Comparison of ENCODE assay signal across 8 mouse cellular contexts in genomic region chr19:6980381-6981093, GRCm38 (mm10). TPM values are rescaled to one million over a fixed set of nuclear protein-coding genes. Genes with fewer than 3 reads are reported as not detected.
DNase-seq lines count a peak whose midpoint lies in the region; ATAC-seq and TF ChIP-seq lines count a peak whose summit lies in the region.

TSS of gene Fkbp2 (minus strand) at chr19:6980501.

- H3K27ac ChIP-seq in bone marrow macrophage, adult 2 months (ENCODE audit: insufficient read depth, low read depth, low read length): peak within 1 kb of the TSS; percentile 81
- peak within 1 kb of the TSS; percentile 64 for H3K27ac ChIP-seq in embryonic fibroblast, embryonic 13.5 days (ENCODE audit: insufficient read depth, low read length)
- H3K27ac ChIP-seq in kidney, embryonic 14.5 days (ENCODE audit: low read depth, low read length): peak within 1 kb of the TSS; percentile 93
- peak within 1 kb of the TSS; percentile 95 for H3K27ac ChIP-seq in limb, embryonic 15.5 days

- no peaks in the 10 kb centered on the region for H3K27me3 ChIP-seq in kidney, embryonic 14.5 days (ENCODE audit: control insufficient read depth, insufficient read depth, low read length)
- no peaks in the 10 kb centered on the region for H3K27me3 ChIP-seq in limb, embryonic 15.5 days

- peak within 1 kb of the TSS; percentile 86 for H3K9ac ChIP-seq in kidney, embryonic 14.5 days (ENCODE audit: low read depth, low read length)
- H3K9ac ChIP-seq in limb, embryonic 15.5 days: peak within 1 kb of the TSS; percentile 75

- TF ChIP-seq CTCF in bone marrow macrophage, adult 2 months (IDR thresholded peaks at IDR 0.05; ENCODE audit: low read depth, low read length): no peak
- no peak for TF ChIP-seq CTCF in embryonic fibroblast, embryonic 13.5 days (IDR thresholded peaks at IDR 0.05; ENCODE audit: borderline replicate concordance, insufficient read depth, low read length)

- WGBS in kidney, embryonic 14.5 days: 2% methylated on average over 38 of the region's 38 CpGs
- WGBS in limb, embryonic 15.5 days: under 1% methylated on average over 38 of the region's 38 CpGs

- H3K4me3 ChIP-seq in bone marrow macrophage, adult 2 months (ENCODE audit: insufficient read depth, low read length): peak within 1 kb of the TSS; percentile 75
- peak within 1 kb of the TSS; percentile 61 for H3K4me3 ChIP-seq in embryonic fibroblast, embryonic 13.5 days (ENCODE audit: insufficient read depth, low read length)
- H3K4me3 ChIP-seq in kidney, embryonic 14.5 days (ENCODE audit: low read length): peak within 1 kb of the TSS; percentile 69
- peak within 1 kb of the TSS; percentile 85 for H3K4me3 ChIP-seq in limb, embryonic 15.5 days

- H3K4me2 ChIP-seq in kidney, embryonic 14.5 days (replicated peaks; ENCODE audit: low read depth, low read length): peak within 1 kb of the TSS; percentile 81
- peak within 1 kb of the TSS; percentile 68 for H3K4me2 ChIP-seq in limb, embryonic 15.5 days

- peak; percentile 99 for DNase-seq in A20 (ENCODE audit: low read depth, low spot score)
- peak; percentile 99 for DNase-seq in heart, adult 9 months (ENCODE audit: low spot score in 2 of 2)
- DNase-seq in monocyte, adult 2 months (ENCODE audit: low read depth in 1 of 2, low spot score in 2 of 2): peak; percentile 97 to 98
- peak; percentile 99 for DNase-seq in spleen, postnatal 4 days (ENCODE audit: low spot score in 2 of 2)

- peaks cover 18% of the 10 kb centered on the region for H3K4me1 ChIP-seq in bone marrow macrophage, adult 2 months (ENCODE audit: control insufficient read depth, insufficient read depth, low read length)
- peaks cover 9% of the 10 kb centered on the region for H3K4me1 ChIP-seq in embryonic fibroblast, embryonic 13.5 days (ENCODE audit: control insufficient read depth, insufficient read depth, low read length)
- H3K4me1 ChIP-seq in kidney, embryonic 14.5 days (ENCODE audit: control insufficient read depth, insufficient read depth, low read length): peaks cover 34% of the 10 kb centered on the region
- H3K4me1 ChIP-seq in limb, embryonic 15.5 days: peaks cover 48% of the 10 kb centered on the region

- H3K36me3 ChIP-seq in kidney, embryonic 14.5 days (ENCODE audit: control insufficient read depth, insufficient read depth, low read length): peaks cover 42% of the 10 kb centered on the region
- H3K36me3 ChIP-seq in limb, embryonic 15.5 days: peaks cover 47% of the 10 kb centered on the region

- H3K9me3 ChIP-seq in kidney, embryonic 14.5 days (ENCODE audit: control insufficient read depth, low read length): no peaks in the 10 kb centered on the region
- no peaks in the 10 kb centered on the region for H3K9me3 ChIP-seq in limb, embryonic 15.5 days

- peak; percentile 85 for ATAC-seq in kidney, embryonic 14.5 days (ENCODE audit: low FRiP score, low TSS enrichment)
- peak; percentile 90 for ATAC-seq in limb, embryonic 15.5 days (ENCODE audit: insufficient number of reproducible peaks, low FRiP score, low TSS enrichment, low read depth)

- TF ChIP-seq POLR2A in bone marrow macrophage, adult 2 months (IDR thresholded peaks at IDR 0.05; ENCODE audit: borderline replicate concordance, low read depth, low read length): peak; percentile 92
- TF ChIP-seq POLR2A in embryonic fibroblast, embryonic 13.5 days (IDR thresholded peaks at IDR 0.05; ENCODE audit: low read depth, low read length): peak; percentile 99

RNA-seq across cellular contexts. Expression of gene Fkbp2, which starts in this region (rescaled TPM):
- polyA plus RNA-seq in bone marrow macrophage, adult 2 months (2012; ENCODE audit: insufficient read depth, insufficient read length, missing spikeins): 118 and 126 TPM in 2 replicates
- 35.9 and 37.0 TPM in 2 replicates for polyA plus RNA-seq in embryonic fibroblast, embryonic 13.5 days (2011; ENCODE audit: insufficient read length, low read depth, missing spikeins)
- 89.7 and 118 TPM in 2 replicates for polyA plus RNA-seq in kidney, embryonic 14.5 days (2014; fragmentation: Nextera tagmentation; extraction: Ambion mirVana)
- 117 and 124 TPM in 2 replicates for polyA plus RNA-seq in limb, embryonic 15.5 days (2015; fragmentation: Nextera tagmentation; extraction: Ambion mirVana)

Comparison
In these comparisons a context has a peak if more than half of its experiments do, and no peak if none do; other contexts are left out.
1. Peak in every context shown above with its lines: DNase-seq, ATAC-seq, H3K4me3 ChIP-seq and H3K27ac ChIP-seq.